Mouse (Mus musculus) embryonic facial prominence, embryonic 15.5 days (tissue): ENCODE measurements around the gene Commd7. TPM values are rescaled to one million over a fixed set of nuclear protein-coding genes. Genes with fewer than 3 reads are reported as not detected.

Experiments used
- ATAC-seq: fragments of 200-750 bp; cut with Nextera tagmentation; 2 replicates; pipeline ENCODE4 v1.8.0; 2017; ENCODE audit warnings: low read depth, moderate TSS enrichment; ENCODE audit not compliant: insufficient number of reproducible peaks, low FRiP score, low TSS enrichment
- H3K27ac ChIP-seq: fragments of 300-500 bp; sonication (generic); replicated peaks from 2 replicates; pipeline ENCODE4 v1.5.1; 2015; ENCODE audit warnings: mild to moderate bottlenecking, inconsistent platforms
- H3K27me3 ChIP-seq: fragments of 300-500 bp; sonication (generic); 2 replicates; pipeline ENCODE4 v1.6.1; 2015; ENCODE audit warnings: inconsistent platforms
- H3K36me3 ChIP-seq: fragments of 300-500 bp; sonication (generic); 2 replicates; pipeline ENCODE4 v1.6.1; 2015; ENCODE audit warnings: mild to moderate bottlenecking, inconsistent platforms
- H3K4me1 ChIP-seq: fragments of 300-500 bp; sonication (generic); 2 replicates; pipeline ENCODE4 v1.6.1; 2015; ENCODE audit warnings: inconsistent platforms
- H3K4me2 ChIP-seq: fragments of 300-500 bp; sonication (generic); replicated peaks from 2 replicates; pipeline ENCODE4 v1.6.1; 2015; ENCODE audit warnings: mild to moderate bottlenecking, inconsistent platforms
- H3K4me3 ChIP-seq: fragments of 300-500 bp; sonication (generic); replicated peaks from 2 replicates; pipeline ENCODE4 v1.5.1; 2015; ENCODE audit warnings: mild to moderate bottlenecking, inconsistent platforms
- H3K9ac ChIP-seq: fragments of 300-500 bp; sonication (generic); 2 replicates; pipeline ENCODE4 v1.6.1; 2015; ENCODE audit warnings: inconsistent platforms
- H3K9me3 ChIP-seq: fragments of 300-500 bp; sonication (generic); replicated peaks from 2 replicates; pipeline ENCODE4 v1.6.1; 2016; ENCODE audit warnings: inconsistent platforms
- WGBS: fragments of 180-500 bp; shearing (Covaris S2); methylation state at CpG from one replicate; pipeline ENCODE4 v1.1.7; 2015; 5-methylcytosine and 5-hydroxymethylcytosine counted together
- polyA plus RNA-seq: library from polyadenylated mRNA; unstranded; fragments of >200 nt; fragmentation: Nextera tagmentation; extraction: Ambion mirVana; gene quantifications from 2 replicates; pipeline ENCODE4 v1.2.1, GENCODE M21; 2015

The Commd7 gene
- polyA plus RNA-seq, 1 experiment from 2014 or later: 79.0 TPM

DNA sequence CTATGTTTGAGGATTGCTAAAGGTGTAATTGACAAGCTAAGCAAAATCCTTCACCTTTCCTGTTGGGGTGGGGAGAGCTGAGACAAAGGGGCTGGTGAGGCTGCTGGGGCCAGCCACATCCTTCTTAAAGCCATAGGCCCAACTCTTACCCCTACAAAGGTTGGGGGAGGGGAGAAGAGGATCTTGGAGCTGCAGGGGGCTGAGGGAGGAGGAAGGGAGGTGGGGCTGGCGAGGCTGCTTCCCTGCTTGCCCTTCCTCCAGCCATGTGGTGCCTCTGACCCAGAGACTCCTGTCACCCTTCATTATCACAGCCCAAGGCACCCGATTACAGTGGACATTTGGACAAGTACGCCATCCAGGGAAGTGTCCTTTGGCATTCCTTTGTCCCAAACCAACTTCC lies 19.1 kb upstream of the Commd7 start:
- no peak overlapping the region for H3K4me3 ChIP-seq
- H3K9ac ChIP-seq: no peak overlapping the region
- ATAC-seq: no peak
- H3K9me3 ChIP-seq: no peaks in the 10 kb centered on the region
- no peaks in the 10 kb centered on the region for H3K27me3 ChIP-seq
- H3K27ac ChIP-seq: no peak overlapping the region
- H3K36me3 ChIP-seq: no peaks in the 10 kb centered on the region
- 48% methylated on average over 3 of the region's 3 CpGs for WGBS
- H3K4me1 ChIP-seq: peaks cover 19% of the 10 kb centered on the region
- no peak overlapping the region for H3K4me2 ChIP-seq

DNA sequence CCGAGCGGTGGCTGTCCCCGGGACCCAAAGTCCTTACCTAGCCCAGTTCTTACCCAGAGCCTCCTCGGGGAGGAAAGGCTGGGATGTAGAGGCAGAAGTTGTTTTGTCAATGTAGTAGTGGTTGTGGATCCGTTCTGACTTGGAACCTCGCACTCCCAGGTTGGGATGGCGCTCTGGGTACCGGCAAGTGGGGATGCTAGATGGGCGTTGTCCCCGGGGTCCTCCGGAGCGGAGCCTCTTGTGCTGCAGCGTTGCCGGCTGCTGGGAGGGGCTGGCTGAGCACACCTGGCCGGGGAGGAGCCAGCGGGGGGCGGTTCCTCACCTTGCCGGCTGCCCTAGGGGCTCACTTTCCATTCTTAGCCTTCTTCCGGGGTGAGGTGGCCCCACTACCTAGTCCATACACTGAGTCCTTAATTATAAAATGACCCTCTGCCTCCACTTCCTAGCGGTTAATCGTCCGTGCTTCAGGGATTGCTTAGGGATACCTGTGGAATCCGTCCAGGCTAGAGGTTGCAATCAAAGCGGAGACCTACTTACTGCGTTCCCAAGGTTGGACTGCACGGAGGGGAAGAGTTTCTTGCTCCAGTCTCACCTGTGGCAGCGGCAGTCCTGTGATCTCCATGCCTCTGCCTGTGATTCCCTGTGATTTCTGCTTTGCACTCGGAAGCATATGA lies 17.6 kb upstream of the Commd7 start:
- Histone ChIP-seq H3K9me3 (no peaks in the 10 kb centered on the region), H3K4me3 (peak overlapping the region; percentile 63), H3K9ac (peak overlapping the region; percentile 65), H3K4me1 (peaks cover 19% of the 10 kb centered on the region), H3K36me3 (no peaks in the 10 kb centered on the region), H3K27ac (no peak overlapping the region), H3K4me2 (peak overlapping the region; percentile 95), H3K27me3 (no peaks in the 10 kb centered on the region)
- peak; percentile 20; the same call in 1 of the 2 replicates for ATAC-seq
- WGBS: 3% methylated on average over 28 of the region's 28 CpGs

DNA sequence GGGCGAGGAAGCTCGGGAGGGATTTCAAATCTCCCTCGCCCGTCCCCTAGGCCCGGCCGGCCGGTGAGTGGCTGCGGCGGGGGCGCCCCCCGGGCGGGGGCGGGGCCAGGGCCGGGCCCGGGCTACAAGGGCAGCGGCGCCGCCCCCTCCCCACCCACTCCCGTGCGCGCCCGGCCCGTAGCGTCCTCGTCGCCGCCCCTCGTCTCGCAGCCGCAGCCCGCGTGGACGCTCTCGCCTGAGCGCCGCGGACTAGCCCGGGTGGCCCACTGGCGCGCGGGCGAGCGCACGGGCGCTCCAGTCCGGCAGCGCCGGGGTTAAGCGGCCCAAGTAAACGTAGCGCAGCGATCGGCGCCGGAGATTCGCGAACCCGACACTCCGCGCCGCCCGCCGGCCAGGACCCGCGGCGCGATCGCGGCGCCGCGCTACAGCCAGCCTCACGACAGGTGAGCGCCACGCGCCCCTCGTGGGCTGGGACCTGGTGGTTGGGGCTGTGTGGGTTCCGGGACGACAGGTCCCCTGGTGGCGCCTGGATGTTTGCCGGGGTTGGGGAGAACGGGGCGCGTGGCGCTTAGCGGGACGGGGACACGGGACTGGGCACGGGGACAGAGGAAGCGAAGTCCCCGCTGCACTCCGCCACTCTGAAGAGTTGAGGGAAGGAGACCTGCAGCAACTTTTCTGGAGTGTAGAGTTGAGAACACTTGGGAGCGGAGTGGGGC lies 16.9 kb upstream of the Commd7 start, which contains the start of gene Dnmt3b:
Gene Dnmt3b (plus strand): TSS at position 153 of the 716 bp plus-strand sequence.
- Histone ChIP-seq H3K4me2 (peak within 1 kb of the TSS; percentile 95), H3K4me1 (peaks cover 19% of the 10 kb centered on the region), H3K27ac (no peak within 1 kb of the TSS), H3K9ac (peak within 1 kb of the TSS; percentile 65), H3K36me3 (no peaks in the 10 kb centered on the region), H3K27me3 (no peaks in the 10 kb centered on the region), H3K4me3 (peak within 1 kb of the TSS; percentile 63), H3K9me3 (no peaks in the 10 kb centered on the region)
- WGBS: under 1% methylated on average over 76 of the region's 93 CpGs
- peak; percentile 86 for ATAC-seq

DNA sequence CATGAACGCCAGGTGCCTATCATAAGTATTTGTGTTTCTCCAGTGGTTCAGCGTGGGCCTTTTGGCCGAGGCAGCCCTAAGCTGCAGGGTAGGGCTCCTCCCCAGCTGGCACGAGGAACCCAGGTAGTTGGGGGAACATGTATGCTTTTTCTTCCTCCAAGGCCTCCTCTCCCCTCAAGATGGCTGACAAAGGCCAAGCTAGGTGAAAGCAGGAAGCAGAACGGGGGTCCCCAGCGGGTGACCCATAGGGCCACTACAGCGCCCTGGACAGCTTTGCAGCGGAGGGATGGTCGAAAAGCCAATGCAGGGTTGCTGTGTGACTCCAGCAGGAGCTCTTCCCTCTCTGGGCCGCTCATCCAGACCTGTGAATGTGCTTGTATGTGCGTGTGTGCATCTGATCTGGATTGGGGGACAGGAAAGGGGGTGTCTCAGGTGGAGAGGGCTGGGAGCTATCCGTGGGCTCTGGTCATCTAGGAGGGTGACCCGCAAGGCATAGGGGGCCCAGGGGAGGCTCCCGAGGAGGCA lies 16.3 kb upstream of the Commd7 start:
- no peak overlapping the region for H3K27ac ChIP-seq

DNA sequence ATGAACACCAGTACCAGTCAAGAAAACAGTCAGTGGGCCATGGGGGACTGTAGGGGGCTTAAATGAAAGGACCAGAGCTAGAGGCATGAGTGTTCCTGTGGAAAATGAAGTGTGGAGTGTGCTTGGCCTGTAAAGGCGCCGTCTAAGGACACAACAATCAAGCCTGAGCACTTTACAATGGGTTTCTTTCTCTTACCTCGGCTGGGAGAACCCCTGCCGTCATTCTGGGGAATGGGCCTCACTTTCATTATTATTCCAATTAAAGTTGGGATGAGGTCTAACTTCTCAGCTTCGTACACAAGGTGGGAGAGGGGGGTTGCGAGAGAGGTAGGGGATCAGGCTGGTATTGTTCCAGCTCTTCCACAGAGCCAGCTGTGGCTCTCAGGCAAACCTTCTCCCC lies 10.4 kb upstream of the Commd7 start:
- no peak for ATAC-seq
- no peaks in the 10 kb centered on the region for H3K36me3 ChIP-seq
- no peaks in the 10 kb centered on the region for H3K27me3 ChIP-seq
- no peak overlapping the region for H3K4me3 ChIP-seq
- no peak overlapping the region for H3K4me2 ChIP-seq
- 34% methylated on average over 6 of the region's 6 CpGs for WGBS
- H3K9ac ChIP-seq: no peak overlapping the region
- H3K27ac ChIP-seq: no peak overlapping the region
- H3K9me3 ChIP-seq: no peaks in the 10 kb centered on the region
- no peaks in the 10 kb centered on the region for H3K4me1 ChIP-seq

More for the DNA sequence above, 16.3 kb upstream of the Commd7 start:
- no peaks in the 10 kb centered on the region for H3K9me3 ChIP-seq
- H3K9ac ChIP-seq: peak overlapping the region; percentile 65
- no peaks in the 10 kb centered on the region for H3K36me3 ChIP-seq
- H3K4me1 ChIP-seq: peaks cover 19% of the 10 kb centered on the region
- peak overlapping the region; percentile 63 for H3K4me3 ChIP-seq
- WGBS: 22% methylated on average over 14 of the region's 14 CpGs
- no peaks in the 10 kb centered on the region for H3K27me3 ChIP-seq
- H3K4me2 ChIP-seq: peak overlapping the region; percentile 95
- ATAC-seq: no peak

DNA sequence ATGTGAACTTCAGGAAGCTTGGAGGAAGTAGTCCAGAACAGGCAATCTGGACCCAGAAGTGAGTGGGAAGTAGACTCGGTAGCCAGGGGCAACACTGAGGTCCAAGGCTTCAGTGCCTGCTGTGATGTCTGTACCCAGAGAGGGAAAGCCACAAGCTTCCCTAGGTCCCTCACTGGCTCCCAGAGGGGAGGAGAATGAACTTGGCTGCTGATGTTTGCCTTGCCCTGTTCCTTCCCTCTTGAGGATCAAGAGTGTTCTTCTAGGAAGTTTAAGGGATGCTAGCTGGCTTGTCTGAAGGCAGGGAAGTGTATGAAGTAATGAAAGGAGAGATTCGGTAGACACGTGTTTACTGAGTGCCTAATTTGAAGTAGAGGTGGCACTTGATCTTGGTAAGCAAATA lies 9.9 kb upstream of the Commd7 start:
- H3K27me3 ChIP-seq: no peaks in the 10 kb centered on the region
- WGBS: 27% methylated on average over 3 of the region's 3 CpGs

DNA sequence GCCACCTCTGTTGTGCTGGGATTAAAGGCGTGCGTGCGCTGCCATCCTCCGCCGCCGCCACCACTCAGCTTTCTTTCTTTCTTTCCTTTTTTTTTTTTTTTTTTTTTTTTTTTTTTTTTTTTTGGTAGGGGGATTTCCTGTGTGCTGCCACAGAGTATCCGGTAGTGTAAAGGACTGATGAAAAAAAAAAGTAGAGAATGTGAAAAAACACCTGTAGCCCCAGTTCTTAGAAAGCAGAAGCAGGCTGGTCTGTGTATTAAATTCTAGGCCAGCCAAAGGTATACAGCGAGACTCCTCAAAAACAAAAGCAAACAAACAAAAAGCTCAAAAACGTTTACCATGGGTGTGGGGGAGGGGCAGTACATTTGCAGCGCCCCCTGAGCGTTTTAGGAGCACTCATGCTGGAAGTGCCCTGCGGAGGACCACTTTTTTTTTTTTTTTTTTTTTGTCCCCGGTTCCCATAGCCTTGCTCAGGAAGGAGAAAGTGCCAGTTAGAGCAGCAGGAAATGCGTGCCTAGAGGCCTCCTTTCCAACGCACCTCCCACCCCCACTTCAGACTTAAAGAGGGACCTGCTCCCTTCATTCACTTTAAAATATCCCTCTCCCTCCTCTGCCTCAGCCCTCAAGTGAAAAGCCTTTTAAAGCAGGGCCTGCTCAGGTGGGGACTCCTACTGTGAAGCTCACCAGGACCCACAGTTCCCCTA lies 6.5 kb upstream of the Commd7 start:
- no peak for ATAC-seq
- H3K4me3 ChIP-seq: no peak overlapping the region
- H3K9me3 ChIP-seq: no peaks in the 10 kb centered on the region
- no peaks in the 10 kb centered on the region for H3K36me3 ChIP-seq
- no peak overlapping the region for H3K9ac ChIP-seq
- H3K27ac ChIP-seq: no peak overlapping the region
- H3K4me2 ChIP-seq: no peak overlapping the region
- WGBS: 18% methylated on average over 15 of the region's 15 CpGs
- no peaks in the 10 kb centered on the region for H3K4me1 ChIP-seq
- H3K27me3 ChIP-seq: no peaks in the 10 kb centered on the region

More for the DNA sequence above, 9.9 kb upstream of the Commd7 start:
- no peak overlapping the region for H3K27ac ChIP-seq
- ATAC-seq: no peak
- H3K36me3 ChIP-seq: no peaks in the 10 kb centered on the region
- no peaks in the 10 kb centered on the region for H3K9me3 ChIP-seq
- no peak overlapping the region for H3K4me2 ChIP-seq
- no peak overlapping the region for H3K9ac ChIP-seq
- no peak overlapping the region for H3K4me3 ChIP-seq
- H3K4me1 ChIP-seq: no peaks in the 10 kb centered on the region

DNA sequence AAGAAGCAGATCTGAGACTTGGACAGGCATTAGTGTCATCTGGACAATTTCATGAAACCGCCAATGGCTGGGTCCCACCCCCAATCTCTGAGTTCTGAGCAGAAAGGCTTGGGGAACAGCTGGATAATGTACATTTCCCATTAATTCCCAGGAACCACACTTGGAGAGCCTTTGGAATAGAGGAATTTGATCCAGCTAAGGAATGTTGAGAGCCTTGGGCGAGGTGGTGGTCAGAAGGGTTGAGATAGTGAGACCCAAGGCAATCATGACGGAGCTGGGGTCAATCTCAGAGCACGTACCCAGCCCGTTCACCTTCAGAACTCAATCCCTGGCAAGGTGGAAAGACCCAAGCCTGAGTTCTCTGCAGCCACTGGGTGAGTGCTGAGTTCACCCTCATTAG lies 678 bp upstream of the Commd7 start:
- no peaks in the 10 kb centered on the region for H3K27me3 ChIP-seq
- H3K36me3 ChIP-seq: peaks cover 4% of the 10 kb centered on the region
- peak overlapping the region; percentile 57; the same call in 1 of the 2 replicates for H3K4me2 ChIP-seq
- no peak overlapping the region for H3K4me3 ChIP-seq
- ATAC-seq: no peak
- H3K27ac ChIP-seq: no peak overlapping the region
- no peaks in the 10 kb centered on the region for H3K9me3 ChIP-seq
- WGBS: 81% methylated on average over 5 of the region's 5 CpGs
- H3K9ac ChIP-seq: no peak overlapping the region
- peaks cover 16% of the 10 kb centered on the region for H3K4me1 ChIP-seq

DNA sequence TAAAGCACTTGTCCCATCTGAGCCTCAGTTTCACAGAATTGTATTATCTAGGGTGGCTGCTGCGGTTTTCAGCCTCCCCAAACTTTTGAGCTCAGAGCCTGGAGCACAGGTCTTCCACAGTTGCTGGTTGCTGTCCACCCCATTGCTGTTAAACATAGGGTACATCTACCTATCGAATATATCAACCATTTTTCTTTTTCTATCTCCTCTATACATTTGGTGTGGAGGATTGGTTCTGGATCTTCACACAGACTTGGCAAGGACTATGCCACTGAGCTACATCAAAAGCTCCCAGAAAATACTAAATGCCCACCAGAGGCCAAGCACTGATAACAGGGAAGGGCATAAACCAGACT lies 268 bp upstream of the Commd7 start:
- Histone ChIP-seq H3K4me3 (peak overlapping the region; percentile 90), H3K9ac (peak overlapping the region; percentile 94), H3K27me3 (no peaks in the 10 kb centered on the region), H3K4me2 (peak overlapping the region; percentile 57), H3K27ac (peak overlapping the region; percentile 90), H3K4me1 (peaks cover 16% of the 10 kb centered on the region), H3K9me3 (no peaks in the 10 kb centered on the region), H3K36me3 (peaks cover 8% of the 10 kb centered on the region)
- ATAC-seq: 0 out of 2 replicates have a peak, but pooled peaks have one; percentile 16
- WGBS: 24% methylated on average over 2 of the region's 2 CpGs

DNA sequence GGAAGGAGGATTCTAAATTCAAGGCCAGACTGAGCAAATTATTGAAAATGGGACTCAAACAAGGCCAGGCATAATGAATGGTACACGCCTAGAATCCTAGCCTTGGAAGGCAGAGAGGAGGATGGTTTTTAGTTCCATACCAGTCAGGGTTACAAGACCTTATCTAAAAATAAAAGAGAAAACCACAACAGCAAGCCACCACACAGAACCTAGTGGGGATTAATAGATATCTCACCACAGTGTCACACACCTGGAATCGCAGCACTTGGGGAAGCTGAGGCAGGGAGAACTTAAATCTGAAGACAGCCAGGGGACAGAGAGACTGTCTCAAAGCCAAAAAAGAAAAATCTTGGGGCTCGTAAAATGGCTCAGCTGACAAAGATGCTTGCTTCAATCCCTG lies 1.6 kb downstream of the Commd7 start:
- Histone ChIP-seq H3K27me3 (no peaks in the 10 kb centered on the region), H3K4me3 (no peak overlapping the region), H3K9ac (no peak overlapping the region), H3K27ac (no peak overlapping the region), H3K36me3 (peaks cover 25% of the 10 kb centered on the region), H3K4me1 (peaks cover 16% of the 10 kb centered on the region), H3K4me2 (no peak overlapping the region), H3K9me3 (no peaks in the 10 kb centered on the region)
- WGBS: 91% methylated on average over 3 of the region's 3 CpGs
- ATAC-seq: no peak

DNA sequence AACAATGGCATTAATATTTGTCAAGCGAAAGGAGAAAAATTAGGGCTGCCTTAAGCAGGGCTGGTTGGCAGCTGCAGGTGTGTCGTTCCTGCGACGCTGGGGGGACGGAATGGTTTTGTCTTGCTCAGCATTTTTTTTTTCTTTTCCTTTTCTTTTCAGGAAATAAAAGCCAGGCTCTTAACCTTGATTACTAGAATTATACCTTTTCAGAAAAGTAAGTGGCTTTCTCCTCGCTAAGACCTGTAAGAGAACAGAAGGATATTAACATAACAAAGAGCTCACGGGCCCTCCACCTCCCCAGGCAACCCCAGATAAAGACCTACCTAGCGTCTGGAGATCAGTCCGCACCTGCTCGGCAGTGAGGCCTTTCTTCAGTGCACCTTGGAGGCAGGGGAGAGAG lies 10.1 kb downstream of the Commd7 start:
- 62% methylated on average over 10 of the region's 10 CpGs for WGBS
- Histone ChIP-seq H3K4me2 (no peak overlapping the region), H3K9ac (no peak overlapping the region), H3K4me1 (no peaks in the 10 kb centered on the region), H3K27ac (no peak overlapping the region), H3K9me3 (no peaks in the 10 kb centered on the region), H3K36me3 (peaks cover 89% of the 10 kb centered on the region), H3K4me3 (no peak overlapping the region), H3K27me3 (no peaks in the 10 kb centered on the region)
- ATAC-seq: no peak
